Mouse (Mus musculus) kidney, postnatal 0 days (tissue): Measurements from ENCODE around the gene Draxin. TPM values are rescaled to one million over a fixed set of nuclear protein-coding genes. Genes with fewer than 3 reads are reported as not detected.
"Not testable (repeated sequence)": the region's sequence is repeated elsewhere in the genome, so short reads cannot be mapped to it uniquely, and the experiment has no call there.

Experiments used
- ATAC-seq: fragments of 200-750 bp; cut with Nextera tagmentation; replicated peaks from 2 replicates; pipeline ENCODE4 v1.8.0; 2017; ENCODE audit warnings: low read depth, moderate number of reproducible peaks, moderate TSS enrichment, moderate library complexity; ENCODE audit not compliant: low FRiP score
- DNase-seq: peaks from one replicate; pipeline ENCODE4 v3.0.0-alpha.2; 2016; ENCODE audit warnings: low spot score
- H3K27ac ChIP-seq: fragments of 300-500 bp; sonication (generic); 2 replicates; pipeline ENCODE4 v1.5.1; 2014; ENCODE audit warnings: mild to moderate bottlenecking
- H3K27me3 ChIP-seq: fragments of 300-500 bp; sonication (generic); 2 replicates; pipeline ENCODE4 v1.6.1; 2014; ENCODE audit warnings: low read length, mixed read lengths; ENCODE audit not compliant: insufficient read depth
- H3K36me3 ChIP-seq: fragments of 300-500 bp; sonication (generic); 2 replicates; pipeline ENCODE4 v1.6.1; 2014; ENCODE audit warnings: low read length, mixed read lengths; ENCODE audit not compliant: insufficient read depth
- H3K4me1 ChIP-seq: fragments of 300-500 bp; sonication (generic); replicated peaks from 2 replicates; pipeline ENCODE4 v1.6.1; 2014; ENCODE audit warnings: antibody characterized with exemption, low read length, mixed read lengths; ENCODE audit not compliant: insufficient read depth
- H3K4me2 ChIP-seq: fragments of 300-500 bp; sonication (generic); 2 replicates; pipeline ENCODE4 v1.6.1; 2014; ENCODE audit warnings: mild to moderate bottlenecking, low read length, moderate library complexity, mixed read lengths
- H3K4me3 ChIP-seq: fragments of 300-500 bp; sonication (generic); replicated peaks from 2 replicates; pipeline ENCODE4 v1.5.1; 2014; ENCODE audit warnings: low read depth, low read length
- H3K9ac ChIP-seq: fragments of 300-500 bp; sonication (generic); 2 replicates; pipeline ENCODE4 v1.6.1; 2014; ENCODE audit warnings: low read depth, low read length
- H3K9me3 ChIP-seq: fragments of 300-500 bp; sonication (generic); replicated peaks from 2 replicates; pipeline ENCODE4 v1.6.1; 2016; ENCODE audit warnings: low read length, inconsistent platforms, mixed read lengths
- CTCF ChIP-seq: IDR thresholded peaks from 2 replicates; pipeline ENCODE4 v1.5.1; 2016; ENCODE audit warnings: antibody characterized with exemption, low read depth, mild to moderate bottlenecking, moderate library complexity
- WGBS: fragments of 180-500 bp; shearing (Covaris S2); extraction: QIAGEN DNeasy Blood & Tissue Kit; methylation state at CpG from one replicate; pipeline ENCODE4 v1.1.7; 2014; 5-methylcytosine and 5-hydroxymethylcytosine counted together
- polyA plus RNA-seq: library from polyadenylated mRNA; unstranded; fragments of >200 nt; fragmentation: Nextera tagmentation; extraction: Ambion mirVana; gene quantifications from 2 replicates; pipeline ENCODE4 v1.2.1, GENCODE M21; 2015

The Draxin gene
- 0.14 and 0.24 TPM in 2 replicates for polyA plus RNA-seq

- Histone ChIP-seq H3K27me3 (peaks cover 20% of the 10 kb centered on the region), H3K4me1 (0 out of 2 replicates have a peak, but pooled peaks cover 9% of the 10 kb centered on the region), H3K4me3 (peak within 1 kb of the TSS; percentile 60), H3K4me2 (peak within 1 kb of the TSS; percentile 99), H3K9me3 (no peaks in the 10 kb centered on the region), H3K27ac (0 out of 2 replicates have a peak within 1 kb of the TSS, but pooled peaks have one; percentile 19), H3K9ac (peak within 1 kb of the TSS; percentile 69), H3K36me3 (no peaks in the 10 kb centered on the region)
- no peak for TF ChIP-seq CTCF
- WGBS: under 1% methylated on average over 81 of the region's 87 CpGs
- DNase-seq: peak; percentile 79
- ATAC-seq: peak; percentile 89
Observed at GRCm38 (mm10) chr4:148130561-148131413, at the start of gene Draxin. TSS of gene Draxin (minus strand) at chr4:148130698.

GRCm38 (mm10) chr4:148177716-148178115 lies 47.2 kb upstream of the Draxin start:
- no peak overlapping the region for H3K4me2 ChIP-seq
- no peak overlapping the region for H3K9ac ChIP-seq
- H3K9me3 ChIP-seq: no peaks in the 10 kb centered on the region
- H3K4me3 ChIP-seq: no peak overlapping the region
- no peaks in the 10 kb centered on the region for H3K4me1 ChIP-seq
- peaks cover 26% of the 10 kb centered on the region for H3K27me3 ChIP-seq
- ATAC-seq: no peak
- no peak overlapping the region for H3K27ac ChIP-seq
- DNase-seq: no peak
- no peak for TF ChIP-seq CTCF
- H3K36me3 ChIP-seq: no peaks in the 10 kb centered on the region

DNA sequence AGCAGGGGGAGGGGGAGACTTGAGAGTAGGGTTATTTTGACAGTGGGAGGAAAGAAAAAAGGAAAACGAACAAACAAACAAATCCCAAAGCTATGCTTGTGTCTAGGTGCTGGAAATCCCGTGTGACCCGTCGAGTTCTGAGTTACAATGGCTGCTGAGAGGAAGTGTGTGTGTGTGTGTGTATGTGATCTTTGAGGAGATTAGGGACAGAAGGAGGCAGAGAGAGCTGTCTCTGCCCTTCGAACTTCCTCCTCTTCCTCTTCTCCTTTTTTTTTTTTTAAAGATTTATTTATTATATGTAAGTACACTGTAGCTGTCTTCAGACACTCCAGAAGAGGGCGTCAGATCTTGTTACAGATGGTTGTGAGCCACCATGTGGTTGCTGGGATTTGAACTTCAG lies 46.1 kb upstream of the Draxin start:
- not testable (repeated sequence) for H3K4me2 ChIP-seq, H3K36me3 ChIP-seq, H3K4me3 ChIP-seq, H3K9ac ChIP-seq, H3K27ac ChIP-seq, ATAC-seq, H3K4me1 ChIP-seq, H3K9me3 ChIP-seq, DNase-seq
- 59% methylated on average over 5 of the region's 6 CpGs for WGBS
- H3K27me3 ChIP-seq: peaks cover 31% of the 10 kb centered on the region

DNA sequence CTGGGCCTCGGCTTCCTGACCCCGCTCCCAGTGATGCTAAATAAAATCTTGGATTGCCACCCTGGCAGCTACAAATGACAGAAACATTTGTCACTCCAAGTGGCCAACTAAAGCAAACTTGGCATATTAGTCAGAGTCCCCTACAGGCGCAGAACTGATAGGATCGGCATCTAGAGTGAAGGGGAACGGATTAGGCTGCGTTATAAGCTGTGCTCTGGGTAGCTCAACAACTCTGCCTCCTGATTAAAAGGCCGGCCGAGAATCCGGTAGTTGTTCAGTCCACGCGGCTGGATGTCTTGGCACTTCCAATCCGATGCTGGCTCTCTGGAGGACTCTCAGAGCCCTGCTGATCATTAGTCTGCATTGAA lies 44.0 kb upstream of the Draxin start:
- Histone ChIP-seq H3K27ac (no peak overlapping the region), H3K36me3 (no peaks in the 10 kb centered on the region), H3K4me2 (no peak overlapping the region), H3K4me1 (no peaks in the 10 kb centered on the region), H3K9ac (no peak overlapping the region), H3K9me3 (no peaks in the 10 kb centered on the region), H3K27me3 (peaks cover 31% of the 10 kb centered on the region), H3K4me3 (no peak overlapping the region)
- DNase-seq (no peak), ATAC-seq (no peak)
- WGBS: 22% methylated on average over 12 of the region's 12 CpGs
- no peak for TF ChIP-seq CTCF

GRCm38 (mm10) chr4:148173811-148174494 lies 43.5 kb upstream of the Draxin start:
- H3K9me3 ChIP-seq: no peaks in the 10 kb centered on the region
- ATAC-seq (no peak), DNase-seq (no peak)
- no peak for TF ChIP-seq CTCF
- H3K27me3 ChIP-seq: peaks cover 31% of the 10 kb centered on the region
- H3K4me2 ChIP-seq: no peak overlapping the region
- H3K9ac ChIP-seq: no peak overlapping the region
- no peaks in the 10 kb centered on the region for H3K36me3 ChIP-seq
- no peak overlapping the region for H3K4me3 ChIP-seq
- no peaks in the 10 kb centered on the region for H3K4me1 ChIP-seq
- 1% methylated on average over 30 of the region's 30 CpGs for WGBS
- H3K27ac ChIP-seq: no peak overlapping the region

DNA sequence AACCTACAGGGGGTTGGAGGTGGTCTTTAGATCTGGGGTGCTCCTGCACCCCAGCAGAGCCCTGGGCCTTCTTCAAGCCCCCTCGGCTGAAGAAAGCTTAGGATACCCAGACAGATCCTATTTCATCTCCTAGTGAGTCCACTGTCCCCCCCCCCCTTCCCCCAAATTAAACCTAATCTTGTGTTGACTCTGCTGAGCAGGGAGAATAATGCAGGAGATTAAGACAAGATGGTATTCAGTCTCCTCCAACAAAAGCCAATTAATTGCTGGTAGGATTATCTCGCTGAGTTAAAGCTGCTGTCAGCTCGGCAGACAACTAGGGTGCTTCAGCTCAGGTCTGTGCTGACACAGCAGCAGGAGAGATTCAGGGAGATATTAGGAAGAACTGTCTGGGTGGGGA lies 40.8 kb upstream of the Draxin start:
- no peak for DNase-seq
- no peak for ATAC-seq
- Histone ChIP-seq H3K4me2 (no peak overlapping the region), H3K36me3 (no peaks in the 10 kb centered on the region), H3K27me3 (peaks cover 32% of the 10 kb centered on the region), H3K27ac (no peak overlapping the region), H3K4me1 (no peaks in the 10 kb centered on the region; the same call in 1 of the 2 replicates), H3K4me3 (no peak overlapping the region), H3K9ac (no peak overlapping the region), H3K9me3 (no peaks in the 10 kb centered on the region)
- TF ChIP-seq CTCF: no peak
- WGBS: 51% methylated on average over 3 of the region's 3 CpGs
